Mouse (Mus musculus): ENCODE results near the gene Ofd1. TPM values are rescaled to one million over a fixed set of nuclear protein-coding genes. Genes with fewer than 3 reads are reported as not detected.
A peak's percentile ranks its signal among the peaks of the same experiment; 100 is the strongest.

The Ofd1 gene
- polyA plus RNA-seq, 1 experiment from 2014 or later, result 7.8 TPM

DNA sequence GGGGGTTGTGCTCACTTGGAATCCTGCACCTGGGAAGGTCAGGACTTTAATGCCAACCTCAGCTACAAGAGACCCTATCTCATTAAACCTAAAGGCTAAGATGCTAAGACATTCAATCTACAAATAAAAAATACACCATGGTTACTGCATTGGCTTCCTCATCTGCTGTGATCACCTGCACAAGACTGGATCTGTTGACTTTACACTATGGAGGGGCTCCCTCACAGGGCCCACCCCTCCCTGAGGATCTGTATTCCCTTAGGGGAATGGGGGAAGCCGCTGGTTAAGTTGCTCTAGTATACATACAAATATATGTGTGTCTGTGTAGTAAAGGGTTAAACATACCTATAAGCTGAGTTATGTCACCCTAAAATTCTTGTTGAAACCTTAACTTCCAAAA lies 15.0 kb upstream of the Ofd1 start:
- Histone ChIP-seq H3K4me2 (ENCODE audit: low read length) (no peak overlapping the region), H3K27me3 (ENCODE audit: insufficient read depth, low read length) (no peaks in the 10 kb centered on the region), H3K4me1 (replicated peaks; ENCODE audit: insufficient read depth, low read length) (no peaks in the 10 kb centered on the region), H3K36me3 (ENCODE audit: insufficient read depth, low read length) (no peaks in the 10 kb centered on the region), H3K9ac (ENCODE audit: low read depth, low read length) (no peak overlapping the region), H3K9me3 (replicated peaks; ENCODE audit: low read length) (no peaks in the 10 kb centered on the region), H3K27ac (no peak overlapping the region), H3K4me3 (replicated peaks; ENCODE audit: low read depth, low read length) (no peak overlapping the region)
- TF ChIP-seq CTCF (IDR thresholded peaks at IDR 0.05; ENCODE audit: low read depth), result no peak
- DNase-seq (ENCODE audit: low spot score), result no peak
- WGBS, result 96% methylated on average over 1 of the region's 1 CpGs
- ATAC-seq (replicated peaks; ENCODE audit: low FRiP score, low read depth), result no peak

DNA sequence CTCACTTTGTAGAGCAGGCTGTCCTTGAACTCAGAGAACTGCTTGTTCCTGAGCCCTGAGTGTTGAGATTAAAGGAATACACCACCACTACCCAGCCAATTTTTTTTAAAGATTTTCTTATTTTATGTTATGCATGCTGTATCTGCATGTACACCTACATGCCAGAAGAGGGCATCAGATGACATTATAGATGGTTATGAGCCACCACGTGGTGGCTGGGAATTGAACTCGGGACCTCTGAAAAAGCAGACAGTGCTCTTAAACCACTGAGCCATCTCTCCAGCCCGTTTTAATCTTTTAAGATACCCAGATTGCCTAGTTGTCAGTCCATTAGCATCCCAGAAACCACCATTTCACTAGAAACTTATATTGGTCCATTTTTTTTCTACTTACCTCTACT lies 13.8 kb upstream of the Ofd1 start:
- Histone ChIP-seq H3K27me3 (ENCODE audit: insufficient read depth, low read length) (no peaks in the 10 kb centered on the region), H3K4me3 (replicated peaks; ENCODE audit: low read depth, low read length) (no peak overlapping the region), H3K4me1 (replicated peaks; ENCODE audit: insufficient read depth, low read length) (no peaks in the 10 kb centered on the region), H3K9me3 (replicated peaks; ENCODE audit: low read length) (no peaks in the 10 kb centered on the region), H3K9ac (ENCODE audit: low read depth, low read length) (no peak overlapping the region), H3K4me2 (ENCODE audit: low read length) (no peak overlapping the region), H3K27ac (no peak overlapping the region), H3K36me3 (ENCODE audit: insufficient read depth, low read length) (no peaks in the 10 kb centered on the region)
- DNase-seq (ENCODE audit: low spot score), result no peak
- TF ChIP-seq CTCF (IDR thresholded peaks at IDR 0.05; ENCODE audit: low read depth), result peak; percentile 18; the same call in 1 of the 2 replicates
- 82% methylated on average over 3 of the region's 3 CpGs for WGBS
- no peak for ATAC-seq (replicated peaks; ENCODE audit: low FRiP score, low read depth)

DNA sequence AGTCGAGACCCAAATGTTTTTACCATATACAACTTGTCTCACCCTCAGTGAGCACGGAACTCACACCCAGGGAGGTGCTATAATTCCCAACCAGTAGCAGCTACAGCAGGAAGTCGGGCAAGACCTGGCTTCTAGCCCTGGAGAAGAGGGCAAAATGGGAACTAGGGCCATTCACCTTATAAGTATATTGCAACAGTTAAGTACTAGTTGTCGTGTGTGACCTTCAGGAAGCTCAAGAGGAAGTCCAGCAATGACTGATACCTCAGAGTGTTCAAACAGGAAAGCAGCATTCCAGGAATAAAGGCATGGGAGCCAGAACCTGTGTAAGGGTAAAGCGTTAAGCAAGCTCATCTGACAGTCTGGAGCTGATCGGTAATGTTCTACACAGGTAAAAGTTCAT lies 13.0 kb upstream of the Ofd1 start:
- ATAC-seq (replicated peaks; ENCODE audit: low FRiP score, low read depth) (no peak), DNase-seq (ENCODE audit: low spot score) (no peak)
- H3K36me3 ChIP-seq (ENCODE audit: insufficient read depth, low read length), result no peaks in the 10 kb centered on the region
- H3K27me3 ChIP-seq (ENCODE audit: insufficient read depth, low read length), result no peaks in the 10 kb centered on the region
- H3K4me1 ChIP-seq (replicated peaks; ENCODE audit: insufficient read depth, low read length), result no peaks in the 10 kb centered on the region
- no peak overlapping the region for H3K27ac ChIP-seq
- H3K4me2 ChIP-seq (ENCODE audit: low read length), result no peak overlapping the region
- no peak overlapping the region for H3K9ac ChIP-seq (ENCODE audit: low read depth, low read length)
- no peaks in the 10 kb centered on the region for H3K9me3 ChIP-seq (replicated peaks; ENCODE audit: low read length)
- TF ChIP-seq CTCF (IDR thresholded peaks at IDR 0.05; ENCODE audit: low read depth), result no peak
- H3K4me3 ChIP-seq (replicated peaks; ENCODE audit: low read depth, low read length), result no peak overlapping the region
- WGBS, result 66% methylated on average over 6 of the region's 6 CpGs

DNA sequence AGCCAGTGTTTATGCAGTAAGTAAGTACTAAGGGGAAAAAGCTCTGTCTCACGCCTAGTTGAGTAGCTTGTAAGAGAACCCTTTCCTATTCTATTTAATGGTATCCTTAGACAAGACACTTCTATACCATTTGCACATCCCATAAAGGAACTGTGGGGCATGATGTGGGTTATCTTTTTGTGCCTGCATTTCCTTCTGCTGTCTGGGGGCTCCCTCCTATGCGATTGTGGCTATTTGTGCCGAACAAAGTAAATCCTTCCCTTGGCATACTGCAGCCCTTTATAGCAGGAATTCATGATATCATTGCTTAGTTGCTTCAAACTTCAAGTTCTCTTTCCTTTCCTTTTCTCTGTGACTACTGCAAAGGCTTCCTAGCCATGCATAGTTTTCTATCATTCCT lies 4.0 kb upstream of the Ofd1 start:
- WGBS, result 80% methylated on average over 3 of the region's 3 CpGs
- H3K36me3 ChIP-seq (ENCODE audit: insufficient read depth, low read length), result no peaks in the 10 kb centered on the region
- no peak for TF ChIP-seq CTCF (IDR thresholded peaks at IDR 0.05; ENCODE audit: low read depth)

DNA sequence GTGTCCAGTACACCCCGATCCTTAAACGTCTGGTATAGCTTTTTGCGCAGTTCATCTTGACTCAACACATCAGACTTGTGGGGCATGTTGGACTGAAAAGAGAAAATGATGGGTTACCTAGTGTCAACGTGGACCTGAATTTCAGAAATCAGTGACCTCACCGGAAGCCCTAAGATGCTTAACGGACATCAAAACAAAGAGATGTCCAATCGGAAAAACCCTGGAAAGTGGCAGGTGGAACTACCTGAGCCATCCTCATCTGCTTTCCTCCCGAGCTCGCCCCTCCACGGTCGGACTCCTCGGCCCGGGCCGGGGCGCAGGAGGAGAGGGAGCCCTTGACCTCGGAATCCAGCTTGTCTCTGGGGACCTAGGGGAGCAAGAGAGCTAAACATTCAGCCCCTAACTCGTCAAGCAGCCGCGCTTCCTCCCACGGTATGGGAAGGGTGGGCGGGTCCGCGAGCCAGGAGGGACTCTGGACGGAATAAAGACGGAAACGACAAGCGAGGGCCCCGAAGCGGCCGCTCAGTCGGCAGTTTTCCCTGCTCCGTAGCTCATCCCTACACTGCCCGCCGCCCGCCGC lies 378 bp downstream of the Ofd1 start, which contains the start of gene Trappc2:
Trappc2 (plus strand) TSS at position 539 of the 580 bp plus-strand sequence.
- H3K36me3 ChIP-seq (ENCODE audit: insufficient read depth, low read length), result no peaks in the 10 kb centered on the region
- peak within 1 kb of the TSS; percentile 62 for H3K4me2 ChIP-seq (ENCODE audit: low read length)
- peak within 1 kb of the TSS; percentile 88 for H3K27ac ChIP-seq
- peak within 1 kb of the TSS; percentile 76 for H3K9ac ChIP-seq (ENCODE audit: low read depth, low read length)
- H3K4me1 ChIP-seq (replicated peaks; ENCODE audit: insufficient read depth, low read length), result no peaks in the 10 kb centered on the region
- 19% methylated on average over 35 of the region's 36 CpGs for WGBS
- TF ChIP-seq CTCF (IDR thresholded peaks at IDR 0.05; ENCODE audit: low read depth), result no peak
- no peaks in the 10 kb centered on the region for H3K9me3 ChIP-seq (replicated peaks; ENCODE audit: low read length)
- peak; percentile 71 for ATAC-seq (replicated peaks; ENCODE audit: low FRiP score, low read depth)
- peak; percentile 29 for DNase-seq (ENCODE audit: low spot score)
- peak within 1 kb of the TSS; percentile 59 for H3K4me3 ChIP-seq (replicated peaks; ENCODE audit: low read depth, low read length)
- no peaks in the 10 kb centered on the region for H3K27me3 ChIP-seq (ENCODE audit: insufficient read depth, low read length)

More for the DNA sequence above, 4.0 kb upstream of the Ofd1 start:
- no peaks in the 10 kb centered on the region for H3K27me3 ChIP-seq (ENCODE audit: insufficient read depth, low read length)
- no peak for DNase-seq (ENCODE audit: low spot score)
- H3K4me3 ChIP-seq (replicated peaks; ENCODE audit: low read depth, low read length), result no peak overlapping the region
- H3K4me2 ChIP-seq (ENCODE audit: low read length), result no peak overlapping the region
- no peaks in the 10 kb centered on the region for H3K4me1 ChIP-seq (replicated peaks; ENCODE audit: insufficient read depth, low read length)
- no peaks in the 10 kb centered on the region for H3K9me3 ChIP-seq (replicated peaks; ENCODE audit: low read length)
- ATAC-seq (replicated peaks; ENCODE audit: low FRiP score, low read depth), result no peak
- no peak overlapping the region for H3K9ac ChIP-seq (ENCODE audit: low read depth, low read length)
- no peak overlapping the region for H3K27ac ChIP-seq

DNA sequence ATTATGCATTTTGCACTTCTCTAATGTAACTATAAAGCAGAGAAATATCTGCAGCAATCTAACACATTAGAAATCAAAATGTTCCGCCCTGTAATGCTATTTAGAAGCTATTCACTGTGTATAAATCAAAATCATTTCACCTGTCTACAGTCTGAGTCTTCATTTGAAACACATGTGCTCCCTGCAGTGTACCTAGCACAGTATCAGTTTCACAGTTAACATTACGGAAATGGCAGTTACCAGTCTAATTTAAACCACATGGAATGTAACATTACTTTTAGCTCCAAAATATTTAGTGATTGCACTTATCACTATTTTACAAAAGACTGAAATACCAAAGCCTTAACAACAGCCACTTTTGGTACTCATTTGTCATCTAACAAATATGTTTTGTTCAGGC lies 5.7 kb downstream of the Ofd1 start:
- H3K27ac ChIP-seq, result no peak overlapping the region
- H3K9ac ChIP-seq (ENCODE audit: low read depth, low read length), result no peak overlapping the region
- DNase-seq (ENCODE audit: low spot score) (no peak), ATAC-seq (replicated peaks; ENCODE audit: low FRiP score, low read depth) (no peak)
- no peaks in the 10 kb centered on the region for H3K36me3 ChIP-seq (ENCODE audit: insufficient read depth, low read length)
- H3K27me3 ChIP-seq (ENCODE audit: insufficient read depth, low read length), result no peaks in the 10 kb centered on the region
- 84% methylated on average over 2 of the region's 2 CpGs for whole genome bisulfite sequencing
- no peak for TF ChIP-seq CTCF (IDR thresholded peaks at IDR 0.05; ENCODE audit: low read depth)
- H3K4me2 ChIP-seq (ENCODE audit: low read length), result no peak overlapping the region
- no peak overlapping the region for H3K4me3 ChIP-seq (replicated peaks; ENCODE audit: low read depth, low read length)
- no peaks in the 10 kb centered on the region for H3K9me3 ChIP-seq (replicated peaks; ENCODE audit: low read length)
- no peaks in the 10 kb centered on the region for H3K4me1 ChIP-seq (replicated peaks; ENCODE audit: insufficient read depth, low read length)

DNA sequence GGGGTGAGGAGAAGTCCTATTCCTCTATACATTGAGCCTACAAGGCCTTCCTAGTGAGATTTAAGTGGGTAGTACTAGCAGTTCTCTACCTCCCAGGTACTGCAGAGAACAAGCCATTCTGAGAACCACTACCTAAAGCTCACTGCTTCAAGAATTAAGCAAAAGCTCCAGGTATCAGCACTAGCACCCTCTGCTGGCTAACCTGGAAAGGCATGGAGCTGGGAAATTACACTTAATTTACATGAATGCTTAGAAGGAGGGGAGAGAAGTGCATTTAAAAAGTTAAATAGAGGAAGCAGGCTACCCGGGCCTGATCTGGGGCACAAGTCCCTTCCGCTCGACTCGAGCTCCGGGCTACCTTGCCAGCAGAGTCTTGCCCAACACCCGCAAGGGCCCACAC lies 24.3 kb downstream of the Ofd1 start:
- H3K9ac ChIP-seq (ENCODE audit: low read depth, low read length), result no peak overlapping the region
- WGBS, result 88% methylated on average over 5 of the region's 6 CpGs
- no peak overlapping the region for H3K4me2 ChIP-seq (ENCODE audit: low read length)
- no peak overlapping the region for H3K27ac ChIP-seq
- no peaks in the 10 kb centered on the region for H3K27me3 ChIP-seq (ENCODE audit: insufficient read depth, low read length)
- ATAC-seq (replicated peaks; ENCODE audit: low FRiP score, low read depth) (no peak), DNase-seq (ENCODE audit: low spot score) (peak; percentile 17)
- peak; percentile 63 for TF ChIP-seq CTCF (IDR thresholded peaks at IDR 0.05; ENCODE audit: low read depth)
- H3K4me1 ChIP-seq (replicated peaks; ENCODE audit: insufficient read depth, low read length), result no peaks in the 10 kb centered on the region
- no peaks in the 10 kb centered on the region for H3K9me3 ChIP-seq (replicated peaks; ENCODE audit: low read length)
- H3K4me3 ChIP-seq (replicated peaks; ENCODE audit: low read depth, low read length), result no peak overlapping the region
- H3K36me3 ChIP-seq (ENCODE audit: insufficient read depth, low read length), result no peaks in the 10 kb centered on the region

Data from kidney, postnatal 0 days (tissue).